Mouse (Mus musculus) G1E (cell line): ENCODE measurements around the gene Rasa2.

Experiments used
- CTCF ChIP-seq: IDR thresholded peaks from 2 replicates; pipeline ENCODE4 v1.5.1; 2012; ENCODE audit warnings: low read depth, low read length, inconsistent platforms, mixed read lengths
- GATA2 ChIP-seq: IDR thresholded peaks from 2 replicates; pipeline ENCODE4 v1.6.1; 2012; ENCODE audit warnings: low read depth, low read length, inconsistent platforms, borderline replicate concordance
- TAL1 ChIP-seq: conservative IDR thresholded peaks from 2 replicates; pipeline ENCODE4 v1.6.1; 2012; ENCODE audit warnings: low read depth, low read length, inconsistent platforms, mixed read lengths

- TF ChIP-seq GATA2 (no peak), TAL1 (no peak), CTCF (no peak)
These were observed 4.4 kb downstream of the Rasa2 start for GRCm38 (mm10) chr9:96627042-96627441.
